Mouse (Mus musculus): ENCODE data around the gene Lrrn4cl. TPM values are rescaled to one million over a fixed set of nuclear protein-coding genes. Genes with fewer than 3 reads are reported as not detected.

Lrrn4cl gene
- 0.57 TPM in 2 replicates for polyA plus RNA-seq (2016; fragmentation: Nextera tagmentation; extraction: Ambion mirVana)

GRCm38 (mm10) chr19:8850402-8850901, at the start of gene Lrrn4cl:
Gene Lrrn4cl (plus strand): TSS chr19:8850768.
- no peak for DNase-seq (ENCODE audit: low spot score)
- Histone ChIP-seq H3K36me3 (peaks cover 32% of the 10 kb centered on the region), H3K4me3 (no peak within 1 kb of the TSS), H3K27ac (replicated peaks) (0 out of 2 replicates have a peak within 1 kb of the TSS, but pooled peaks have one; percentile 38), H3K27me3 (ENCODE audit: low read depth, poor library complexity, severe bottlenecking) (no peaks in the 10 kb centered on the region), H3K9me3 (replicated peaks) (no peaks in the 10 kb centered on the region), H3K4me1 (peaks cover 7% of the 10 kb centered on the region; the same call in 1 of the 2 replicates)
- 36% methylated on average over 7 of the region's 7 CpGs for WGBS

- DNase-seq (ENCODE audit: low spot score) = peak; percentile 96
- Histone ChIP-seq H3K4me1 (peaks cover 29% of the 10 kb centered on the region), H3K9me3 (replicated peaks) (no peaks in the 10 kb centered on the region), H3K27me3 (ENCODE audit: low read depth, poor library complexity, severe bottlenecking) (no peaks in the 10 kb centered on the region), H3K4me3 (peak within 1 kb of the TSS; percentile 71), H3K36me3 (peaks cover 40% of the 10 kb centered on the region), H3K27ac (replicated peaks) (peak within 1 kb of the TSS; percentile 91)
- WGBS = under 1% methylated on average over 30 of the region's 30 CpGs
Observed at GRCm38 (mm10) chr19:8802130-8802821, 48.3 kb upstream of the Lrrn4cl start, which contains the start of gene Zbtb3. Gene Zbtb3 (plus strand): TSS chr19:8802555.

- Histone ChIP-seq H3K27me3 (ENCODE audit: low read depth, poor library complexity, severe bottlenecking) (no peaks in the 10 kb centered on the region), H3K27ac (replicated peaks) (peak overlapping the region; percentile 91), H3K4me1 (peaks cover 22% of the 10 kb centered on the region), H3K36me3 (peaks cover 51% of the 10 kb centered on the region), H3K9me3 (replicated peaks) (no peaks in the 10 kb centered on the region), H3K4me3 (peak overlapping the region; percentile 71)
- DNase-seq (ENCODE audit: low spot score) = no peak
- 92% methylated on average over 9 of the region's 9 CpGs for WGBS
Observed at GRCm38 (mm10) chr19:8803204-8803780, 47.3 kb upstream of the Lrrn4cl start.

- H3K36me3 ChIP-seq = peaks cover 58% of the 10 kb centered on the region
- no peaks in the 10 kb centered on the region for H3K27me3 ChIP-seq (ENCODE audit: low read depth, poor library complexity, severe bottlenecking)
- no peak overlapping the region for H3K27ac ChIP-seq (replicated peaks)
- H3K4me1 ChIP-seq = peaks cover 22% of the 10 kb centered on the region
- DNase-seq (ENCODE audit: low spot score) = no peak
- 89% methylated on average over 11 of the region's 11 CpGs for WGBS
- no peaks in the 10 kb centered on the region for H3K9me3 ChIP-seq (replicated peaks)
- peak overlapping the region; percentile 5; the same call in 1 of the 2 replicates for H3K4me3 ChIP-seq
Observed at GRCm38 (mm10) chr19:8803879-8804660, 46.5 kb upstream of the Lrrn4cl start.

GRCm38 (mm10) chr19:8806810-8807209, 43.8 kb upstream of the Lrrn4cl start:
- Histone ChIP-seq H3K4me3 (no peak overlapping the region), H3K27me3 (ENCODE audit: low read depth, poor library complexity, severe bottlenecking) (no peaks in the 10 kb centered on the region), H3K4me1 (peaks cover 18% of the 10 kb centered on the region), H3K27ac (replicated peaks) (no peak overlapping the region), H3K36me3 (peaks cover 85% of the 10 kb centered on the region), H3K9me3 (replicated peaks) (no peaks in the 10 kb centered on the region)
- DNase-seq (ENCODE audit: low spot score) = no peak
- WGBS = 93% methylated on average over 5 of the region's 5 CpGs

- Histone ChIP-seq H3K9me3 (replicated peaks) (no peaks in the 10 kb centered on the region), H3K4me1 (peaks cover 22% of the 10 kb centered on the region), H3K27ac (replicated peaks) (no peak overlapping the region), H3K27me3 (ENCODE audit: low read depth, poor library complexity, severe bottlenecking) (no peaks in the 10 kb centered on the region), H3K4me3 (no peak overlapping the region), H3K36me3 (peaks cover 66% of the 10 kb centered on the region)
- 87% methylated on average over 11 of the region's 11 CpGs for WGBS
- no peak for DNase-seq (ENCODE audit: low spot score)
Observed at GRCm38 (mm10) chr19:8815812-8816211, 34.8 kb upstream of the Lrrn4cl start.

GRCm38 (mm10) chr19:8817001-8817400, 33.6 kb upstream of the Lrrn4cl start:
- WGBS = 49% methylated on average over 3 of the region's 3 CpGs
- Histone ChIP-seq H3K4me1 (peaks cover 31% of the 10 kb centered on the region), H3K9me3 (replicated peaks) (no peaks in the 10 kb centered on the region), H3K36me3 (peaks cover 58% of the 10 kb centered on the region), H3K27ac (replicated peaks) (no peak overlapping the region), H3K4me3 (peak overlapping the region; percentile 100), H3K27me3 (ENCODE audit: low read depth, poor library complexity, severe bottlenecking) (no peaks in the 10 kb centered on the region)
- no peak for DNase-seq (ENCODE audit: low spot score)

- Histone ChIP-seq H3K27me3 (ENCODE audit: low read depth, poor library complexity, severe bottlenecking) (no peaks in the 10 kb centered on the region), H3K4me3 (peak overlapping the region; percentile 100), H3K27ac (replicated peaks) (peak overlapping the region; percentile 98), H3K4me1 (peaks cover 45% of the 10 kb centered on the region), H3K9me3 (replicated peaks) (no peaks in the 10 kb centered on the region), H3K36me3 (peaks cover 58% of the 10 kb centered on the region)
- 38% methylated on average over 14 of the region's 14 CpGs for WGBS
- no peak for DNase-seq (ENCODE audit: low spot score)
Observed at GRCm38 (mm10) chr19:8818301-8818798, 32.2 kb upstream of the Lrrn4cl start.

- H3K9me3 ChIP-seq (replicated peaks) = no peaks in the 10 kb centered on the region
- peak; percentile 97 for DNase-seq (ENCODE audit: low spot score)
- under 1% methylated on average over 33 of the region's 33 CpGs for WGBS
- peaks cover 58% of the 10 kb centered on the region for H3K36me3 ChIP-seq
- no peaks in the 10 kb centered on the region for H3K27me3 ChIP-seq (ENCODE audit: low read depth, poor library complexity, severe bottlenecking)
- H3K4me3 ChIP-seq = peak within 1 kb of the TSS; percentile 100
- H3K27ac ChIP-seq (replicated peaks) = peak within 1 kb of the TSS; percentile 98
- H3K4me1 ChIP-seq = peaks cover 46% of the 10 kb centered on the region
Observed at GRCm38 (mm10) chr19:8818801-8819595, 31.6 kb upstream of the Lrrn4cl start, which contains the start of gene Ttc9c. Gene Ttc9c (minus strand): TSS chr19:8819333.

GRCm38 (mm10) chr19:8819596-8820423, 30.8 kb upstream of the Lrrn4cl start, which contains the start of gene Hnrnpul2:
Gene Hnrnpul2 (plus strand): TSS chr19:8820010.
- H3K27me3 ChIP-seq (ENCODE audit: low read depth, poor library complexity, severe bottlenecking) = no peaks in the 10 kb centered on the region
- H3K4me3 ChIP-seq = peak within 1 kb of the TSS; percentile 100
- H3K4me1 ChIP-seq = peaks cover 46% of the 10 kb centered on the region
- H3K9me3 ChIP-seq (replicated peaks) = no peaks in the 10 kb centered on the region
- H3K27ac ChIP-seq (replicated peaks) = peak within 1 kb of the TSS; percentile 98
- H3K36me3 ChIP-seq = peaks cover 58% of the 10 kb centered on the region
- DNase-seq (ENCODE audit: low spot score) = peak; percentile 97
- WGBS = under 1% methylated on average over 83 of the region's 83 CpGs

- H3K27me3 ChIP-seq (ENCODE audit: low read depth, poor library complexity, severe bottlenecking) = no peaks in the 10 kb centered on the region
- peak overlapping the region; percentile 100 for H3K4me3 ChIP-seq
- H3K27ac ChIP-seq (replicated peaks) = peak overlapping the region; percentile 98
- H3K4me1 ChIP-seq = peaks cover 46% of the 10 kb centered on the region
- H3K36me3 ChIP-seq = peaks cover 58% of the 10 kb centered on the region
- WGBS = under 1% methylated on average over 48 of the region's 48 CpGs
- no peaks in the 10 kb centered on the region for H3K9me3 ChIP-seq (replicated peaks)
- no peak for DNase-seq (ENCODE audit: low spot score)
Observed at GRCm38 (mm10) chr19:8820424-8820956, 30.1 kb upstream of the Lrrn4cl start.
